Mouse (Mus musculus) testis, adult 2 months (tissue): ENCODE data around the gene Mtrf1.

Experiments
- CTCF ChIP-seq: fragments of 200-500 bp; IDR thresholded peaks from 2 replicates; pipeline ENCODE4 v1.5.1; 2012; ENCODE audit warnings: low read depth, mild to moderate bottlenecking, inconsistent platforms, low read length, moderate library complexity; ENCODE audit not compliant: control insufficient read depth, insufficient read depth, insufficient replicate concordance
- POLR2A ChIP-seq: fragments of 200-500 bp; IDR thresholded peaks from 2 replicates; pipeline ENCODE4 v1.6.1; 2012; ENCODE audit warnings: low read depth, mild to moderate bottlenecking, inconsistent platforms, low read length, moderate library complexity; ENCODE audit not compliant: control insufficient read depth

GRCm38 (mm10) chr14:79441441-79441840, 43.9 kb downstream of the Mtrf1 start:
- TF ChIP-seq CTCF, result no peak
- TF ChIP-seq POLR2A, result no peak
